Mouse (Mus musculus): Measurements from ENCODE around the gene Sobp. TPM values are rescaled to one million over a fixed set of nuclear protein-coding genes. Genes with fewer than 3 reads are reported as not detected.

Gene Sobp
- polyA plus RNA-seq, 1 experiment from 2014 or later = 15.1 TPM

- H3K4me1 ChIP-seq = peaks cover 17% of the 10 kb centered on the region
- H3K27me3 ChIP-seq = no peaks in the 10 kb centered on the region
- H3K9me3 ChIP-seq = peaks cover 4% of the 10 kb centered on the region; the same call in 1 of the 2 replicates
- no peak overlapping the region for H3K27ac ChIP-seq (replicated peaks)
- 86% methylated on average over 3 of the region's 3 CpGs for WGBS
- H3K36me3 ChIP-seq = no peaks in the 10 kb centered on the region
- no peak overlapping the region for H3K4me3 ChIP-seq
- no peak overlapping the region for H3K9ac ChIP-seq (replicated peaks)
- ATAC-seq (replicated peaks) = no peak
- no peak overlapping the region for H3K4me2 ChIP-seq (replicated peaks)
Measured at GRCm38 (mm10) chr10:42955205-42955604, 219.1 kb downstream of the Sobp start.

- no peak overlapping the region for H3K4me2 ChIP-seq (replicated peaks)
- H3K9ac ChIP-seq (replicated peaks) = no peak overlapping the region
- H3K36me3 ChIP-seq = no peaks in the 10 kb centered on the region
- no peak for ATAC-seq (replicated peaks)
- no peaks in the 10 kb centered on the region for H3K27me3 ChIP-seq
- WGBS = 75% methylated on average over 5 of the region's 5 CpGs
- peaks cover 4% of the 10 kb centered on the region; the same call in 1 of the 2 replicates for H3K9me3 ChIP-seq
- no peak overlapping the region for H3K4me3 ChIP-seq
- no peak overlapping the region for H3K27ac ChIP-seq (replicated peaks)
- H3K4me1 ChIP-seq = peaks cover 13% of the 10 kb centered on the region
Measured at GRCm38 (mm10) chr10:42953601-42954000, 220.7 kb downstream of the Sobp start.

Other genes with a start within 250 kb of the Sobp start
- gene 9030612E09Rik, start 174 bp upstream of the Sobp start, polyA plus RNA-seq (2015; fragmentation: Nextera tagmentation; extraction: Ambion mirVana) = 2.0 and 2.5 TPM in 2 replicates
- 15.1 and 16.1 TPM in 2 replicates for gene Pdss2, start 47.0 kb upstream of the Sobp start, polyA plus RNA-seq (2015; fragmentation: Nextera tagmentation; extraction: Ambion mirVana)

Data from forebrain, embryonic 15.5 days (tissue).